In the genomic region with DNA sequence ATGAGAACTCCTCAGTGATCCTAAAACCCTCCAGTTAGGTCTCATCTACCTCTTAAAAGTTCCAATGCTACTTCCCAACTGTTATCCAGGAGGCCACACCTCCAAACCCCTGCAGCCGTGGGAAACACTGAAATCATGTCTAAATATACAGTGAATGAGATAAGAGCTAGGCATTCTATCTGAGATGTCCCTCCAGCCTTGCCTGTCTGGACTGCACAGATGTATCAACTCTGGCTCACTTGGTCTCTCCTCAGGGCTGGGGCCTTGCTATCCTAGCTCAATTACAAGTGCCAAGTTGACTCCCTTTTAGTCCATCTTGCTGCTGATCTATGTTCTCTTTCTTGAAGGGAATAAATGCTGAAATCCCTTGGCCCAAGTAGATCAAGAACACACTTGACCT, we compare ENCODE assay signal across 18 mouse cellular contexts.
"Had no signal": no experiment of that assay in that cellular context is flagged by ENCODE, and none has a peak within 500 bp of the region (broad histone marks: within the 10 kb centered on the region; RNA-seq: fewer than 3 reads in every experiment).

No protein-coding gene starts in this region.

- ATAC-seq: intestine, embryonic 16.5 days had no signal

- H3K36me3 ChIP-seq: limb, embryonic 10.5 days; limb, embryonic 13.5 days; lung, embryonic 15.5 days; stomach, embryonic 15.5 days had no signal

- H3K4me1 ChIP-seq: stomach, embryonic 15.5 days had no signal

- DNase-seq: kidney, adult 18-20 months; kidney, adult 9 months; kidney, postnatal 14 days; kidney, postnatal 4 days; layer of hippocampus, adult 9-11 months; lung, postnatal 10 days; lung, postnatal 4 days; midbrain, embryonic 14.5 days; right cerebral cortex, postnatal 14 days; spleen, adult 18-20 months; thymus, adult 18-20 months; thymus, postnatal 36 days had no signal

- H3K27me3 ChIP-seq: limb, embryonic 13.5 days; lung, embryonic 15.5 days; stomach, embryonic 15.5 days had no signal

- H3K9ac ChIP-seq: limb, embryonic 13.5 days; lung, embryonic 15.5 days; stomach, embryonic 15.5 days had no signal

- H3K27ac ChIP-seq: limb, embryonic 10.5 days; limb, embryonic 13.5 days; lung, embryonic 15.5 days; stomach, embryonic 15.5 days had no signal

- H3K9me3 ChIP-seq: limb, embryonic 10.5 days; limb, embryonic 13.5 days; lung, embryonic 15.5 days; stomach, embryonic 15.5 days had no signal

- H3K4me2 ChIP-seq: limb, embryonic 13.5 days; lung, embryonic 15.5 days; midbrain, embryonic 11.5 days; stomach, embryonic 15.5 days had no signal

- H3K4me3 ChIP-seq: limb, embryonic 10.5 days; limb, embryonic 13.5 days; lung, embryonic 15.5 days; stomach, embryonic 15.5 days had no signal
